In genomic region chr17:88641012-88641411, GRCm38 (mm10) we compare ENCODE assay signal across 8 mouse cellular contexts. TPM values are rescaled to one million over a fixed set of nuclear protein-coding genes. Genes with fewer than 3 reads are reported as not detected.
DNase-seq lines count a peak whose midpoint lies in the region; ATAC-seq lines count a peak whose summit lies in the region.

No protein-coding gene starts in this region.

- no peaks in the 10 kb centered on the region for H3K27me3 ChIP-seq in midbrain, embryonic 11.5 days (ENCODE audit: control insufficient read depth, insufficient read depth, low read length)
- H3K27me3 ChIP-seq in midbrain, embryonic 13.5 days = no peaks in the 10 kb centered on the region
- no peaks in the 10 kb centered on the region for H3K27me3 ChIP-seq in intestine, embryonic 16.5 days (replicated peaks; ENCODE audit: control insufficient read depth, insufficient read depth, low read length)
- H3K27me3 ChIP-seq in neural tube, embryonic 11.5 days (ENCODE audit: control insufficient read depth, insufficient read depth, low read length) = no peaks in the 10 kb centered on the region

- H3K4me2 ChIP-seq in midbrain, embryonic 11.5 days = no peak overlapping the region
- no peak overlapping the region for H3K4me2 ChIP-seq in midbrain, embryonic 13.5 days (replicated peaks)
- H3K4me2 ChIP-seq in intestine, embryonic 16.5 days (ENCODE audit: low read depth, low read length) = no peak overlapping the region
- no peak overlapping the region for H3K4me2 ChIP-seq in neural tube, embryonic 11.5 days (ENCODE audit: low read depth)

- H3K27ac ChIP-seq in midbrain, embryonic 11.5 days (ENCODE audit: low read depth, low read length) = no peak overlapping the region
- H3K27ac ChIP-seq in midbrain, embryonic 13.5 days = no peak overlapping the region
- no peak overlapping the region for H3K27ac ChIP-seq in intestine, embryonic 16.5 days (ENCODE audit: low read length)
- H3K27ac ChIP-seq in neural tube, embryonic 11.5 days (ENCODE audit: low read depth, low read length) = no peak overlapping the region

- intact Hi-C loops in left cerebral cortex, postnatal 25 days (cut with DNase I) = loop anchor here (2.0 kb wide), 2 partner anchors 44 to 110 kb away; partner anchors contain the start of genes Ppp1r21 and Ston1

- no peaks in the 10 kb centered on the region for H3K36me3 ChIP-seq in midbrain, embryonic 11.5 days (ENCODE audit: control insufficient read depth, insufficient read depth, low read length)
- H3K36me3 ChIP-seq in midbrain, embryonic 13.5 days = no peaks in the 10 kb centered on the region
- peaks cover 3% of the 10 kb centered on the region; the same call in 1 of the 2 replicates for H3K36me3 ChIP-seq in intestine, embryonic 16.5 days (ENCODE audit: control insufficient read depth, insufficient read depth, low read length)
- H3K36me3 ChIP-seq in neural tube, embryonic 11.5 days (ENCODE audit: control insufficient read depth, insufficient read depth, low read length) = no peaks in the 10 kb centered on the region

- 35% methylated on average over 6 of the region's 6 CpGs for WGBS in midbrain, embryonic 11.5 days
- WGBS in midbrain, embryonic 13.5 days = 27% methylated on average over 6 of the region's 6 CpGs
- 24% methylated on average over 6 of the region's 6 CpGs for WGBS in intestine, embryonic 16.5 days
- 30% methylated on average over 6 of the region's 6 CpGs for WGBS in neural tube, embryonic 11.5 days

- no peak overlapping the region for H3K9ac ChIP-seq in midbrain, embryonic 11.5 days (ENCODE audit: low read length)
- H3K9ac ChIP-seq in midbrain, embryonic 13.5 days (replicated peaks) = no peak overlapping the region
- no peak overlapping the region for H3K9ac ChIP-seq in intestine, embryonic 16.5 days (ENCODE audit: low read depth, low read length)
- H3K9ac ChIP-seq in neural tube, embryonic 11.5 days (ENCODE audit: low read length) = no peak overlapping the region

- H3K9me3 ChIP-seq in midbrain, embryonic 11.5 days (ENCODE audit: control insufficient read depth, low read length) = no peaks in the 10 kb centered on the region
- no peaks in the 10 kb centered on the region for H3K9me3 ChIP-seq in midbrain, embryonic 13.5 days
- H3K9me3 ChIP-seq in intestine, embryonic 16.5 days (ENCODE audit: control insufficient read depth, low read length) = no peaks in the 10 kb centered on the region
- H3K9me3 ChIP-seq in neural tube, embryonic 11.5 days (ENCODE audit: control insufficient read depth, low read length) = no peaks in the 10 kb centered on the region

- H3K4me1 ChIP-seq in midbrain, embryonic 11.5 days (ENCODE audit: control insufficient read depth, insufficient read depth, low read length) = no peaks in the 10 kb centered on the region
- no peaks in the 10 kb centered on the region for H3K4me1 ChIP-seq in midbrain, embryonic 13.5 days (replicated peaks)
- no peaks in the 10 kb centered on the region for H3K4me1 ChIP-seq in intestine, embryonic 16.5 days (ENCODE audit: control insufficient read depth, insufficient read depth, low read length)
- H3K4me1 ChIP-seq in neural tube, embryonic 11.5 days (ENCODE audit: control insufficient read depth, insufficient read depth, low read length) = peaks cover 4% of the 10 kb centered on the region

- peak; percentile 97 for DNase-seq in midbrain, embryonic 11.5 days (ENCODE audit: low spot score, missing footprints)
- peak; percentile 60 to 69 for DNase-seq in cerebellum, adult 18-20 months
- DNase-seq in forelimb bud, embryonic 11.5 days (ENCODE audit: low read depth, low spot score) = peak; percentile 63
- peak; percentile 68 to 81 for DNase-seq in left cerebral cortex, postnatal 25 days (ENCODE audit: low spot score in 2 of 2)
- DNase-seq in neural tube, embryonic 11.5 days (ENCODE audit: low spot score) = peak; percentile 72
- peak; percentile 86 for DNase-seq in testis, postnatal 10 days (ENCODE audit: low spot score)

- peak; percentile 59 for ATAC-seq in midbrain, embryonic 11.5 days (ENCODE audit: low FRiP score)
- ATAC-seq in midbrain, embryonic 13.5 days = no peak
- ATAC-seq in intestine, embryonic 16.5 days = peak; percentile 60; the same call in 1 of the 2 replicates
- ATAC-seq in neural tube, embryonic 11.5 days (ENCODE audit: insufficient read depth, low FRiP score, low TSS enrichment) = no peak

- no peak overlapping the region for H3K4me3 ChIP-seq in midbrain, embryonic 11.5 days (ENCODE audit: low read depth, low read length)
- no peak overlapping the region for H3K4me3 ChIP-seq in midbrain, embryonic 13.5 days (replicated peaks)
- H3K4me3 ChIP-seq in intestine, embryonic 16.5 days (ENCODE audit: low read length) = no peak overlapping the region
- no peak overlapping the region for H3K4me3 ChIP-seq in neural tube, embryonic 11.5 days (ENCODE audit: low read depth, low read length)

RNA-seq across cellular contexts. Expression of gene Gtf2a1l, which starts 27.4 kb away (rescaled TPM):
- 0.33 TPM in 1 of 2 replicates, not detected in the other for polyA plus RNA-seq in midbrain, embryonic 11.5 days (2014; fragmentation: Nextera tagmentation; extraction: Ambion mirVana)
- 0.12 and 0.28 TPM in 2 replicates for polyA plus RNA-seq in midbrain, embryonic 13.5 days (2015; fragmentation: Nextera tagmentation; extraction: Ambion mirVana)
- 0.11 and 0.22 TPM in 2 replicates for polyA plus RNA-seq in intestine, embryonic 16.5 days (2015; fragmentation: Nextera tagmentation; extraction: Ambion mirVana)
- under 1 TPM; 0.21 to 0.30 TPM for total RNA-seq in left cerebral cortex, postnatal 25 days (2021)
- polyA plus RNA-seq in neural tube, embryonic 11.5 days (2014; fragmentation: Nextera tagmentation; extraction: Ambion mirVana) = 0.31 TPM in 2 replicates

RNA-seq across cellular contexts. Expression of gene Ston1, which starts 43.5 kb away (rescaled TPM):
- 2.7 and 2.9 TPM in 2 replicates for polyA plus RNA-seq in midbrain, embryonic 11.5 days (2014; fragmentation: Nextera tagmentation; extraction: Ambion mirVana)
- 0.89 and 1.7 TPM in 2 replicates for polyA plus RNA-seq in midbrain, embryonic 13.5 days (2015; fragmentation: Nextera tagmentation; extraction: Ambion mirVana)
- 3.9 and 4.3 TPM in 2 replicates for polyA plus RNA-seq in intestine, embryonic 16.5 days (2015; fragmentation: Nextera tagmentation; extraction: Ambion mirVana)
- 1 to 10 TPM; 5.0 to 7.6 TPM for total RNA-seq in left cerebral cortex, postnatal 25 days (2021)
- 2.8 and 4.0 TPM in 2 replicates for polyA plus RNA-seq in neural tube, embryonic 11.5 days (2014; fragmentation: Nextera tagmentation; extraction: Ambion mirVana)

Comparison
In these comparisons a context has a peak if more than half of its experiments do, and no peak if none do; other contexts are left out.
1. ATAC-seq: peak in midbrain, embryonic 11.5 days (single experiment) and intestine, embryonic 16.5 days (single experiment); none in midbrain, embryonic 13.5 days (single experiment) and neural tube, embryonic 11.5 days (single experiment).
2. Peak in every context shown above with its lines, with median percentiles within 50 percentile points of each other: DNase-seq.